8 mouse cellular contexts compared by ENCODE assay signal in the genomic region with DNA sequence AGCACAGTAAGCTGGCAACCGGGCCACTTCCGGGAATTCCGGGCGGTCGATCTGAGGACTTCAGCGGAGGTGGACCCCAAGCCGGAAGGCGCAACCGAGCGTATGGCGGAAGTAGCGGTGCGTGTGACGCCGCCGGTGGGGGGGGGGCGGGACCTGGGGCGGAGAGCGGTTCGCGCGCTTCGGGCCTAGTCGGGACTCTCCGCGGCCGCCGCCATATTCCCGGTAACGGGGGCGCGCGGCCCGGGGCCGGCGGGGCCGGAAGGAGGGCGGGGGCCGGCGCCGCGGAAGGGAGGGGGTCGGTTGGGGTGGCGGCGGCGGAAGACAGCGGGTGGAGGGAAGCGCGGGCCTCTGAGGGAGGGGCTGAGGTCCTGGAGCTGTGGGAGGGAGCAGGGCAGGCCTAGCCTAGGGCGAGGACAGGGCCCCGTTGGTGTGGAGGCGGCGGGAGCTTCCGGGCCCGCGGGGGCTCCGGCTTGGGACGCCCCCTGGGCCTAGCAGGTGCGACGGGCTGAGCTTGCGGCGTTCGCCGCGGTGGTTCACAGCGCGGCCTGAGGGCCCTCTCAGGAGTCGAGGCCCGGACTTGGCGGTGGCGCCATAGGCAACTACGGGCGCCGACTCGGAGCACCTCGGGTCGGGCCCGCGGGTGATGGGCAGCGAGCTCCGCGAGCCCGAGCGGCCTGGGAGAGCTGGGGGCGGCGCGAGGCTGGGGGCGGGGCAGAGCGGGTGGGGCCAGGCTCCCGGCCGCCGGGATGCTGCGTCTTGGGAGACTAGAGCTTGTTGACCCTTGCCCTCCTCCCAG. TPM values are rescaled to one million over a fixed set of nuclear protein-coding genes. Genes with fewer than 3 reads are reported as not detected.
DNase-seq lines count a peak whose midpoint lies in the region; ATAC-seq and TF ChIP-seq lines count a peak whose summit lies in the region.

A gene (plus strand): TSS at position 161 of the 796 bp plus-strand sequence.

- H3K4me1 ChIP-seq in hindbrain, embryonic 10.5 days (replicated peaks) = peaks cover 40% of the 10 kb centered on the region
- peaks cover 8% of the 10 kb centered on the region; the same call in 1 of the 2 replicates for H3K4me1 ChIP-seq in lung, postnatal 0 days (ENCODE audit: insufficient read depth, low read depth, low read length)

- peaks cover 37% of the 10 kb centered on the region for H3K36me3 ChIP-seq in hindbrain, embryonic 10.5 days
- H3K36me3 ChIP-seq in lung, postnatal 0 days (ENCODE audit: insufficient read depth, low read length) = no peaks in the 10 kb centered on the region; the same call in 1 of the 2 replicates

- TF ChIP-seq CTCF in lung, postnatal 0 days (IDR thresholded peaks at IDR 0.05) = no peak

- under 1% methylated on average over 85 of the region's 93 CpGs for WGBS in hindbrain, embryonic 10.5 days
- WGBS in lung, postnatal 0 days = under 1% methylated on average over 49 of the region's 93 CpGs

- H3K9ac ChIP-seq in lung, postnatal 0 days (replicated peaks; ENCODE audit: low read depth) = peak within 1 kb of the TSS; percentile 98

- no peak for TF ChIP-seq EP300 in lung, postnatal 0 days (IDR thresholded peaks at IDR 0.05)

- peak within 1 kb of the TSS; percentile 96 for H3K4me3 ChIP-seq in hindbrain, embryonic 10.5 days
- peak within 1 kb of the TSS; percentile 94 for H3K4me3 ChIP-seq in lung, postnatal 0 days (ENCODE audit: low read depth, low read length)

- H3K27me3 ChIP-seq in hindbrain, embryonic 10.5 days (ENCODE audit: insufficient read depth, poor library complexity, severe bottlenecking) = no peaks in the 10 kb centered on the region
- H3K27me3 ChIP-seq in lung, postnatal 0 days (replicated peaks; ENCODE audit: insufficient read depth, low read length) = no peaks in the 10 kb centered on the region

- peak; percentile 88 for DNase-seq in MN1 (ENCODE audit: low spot score)
- DNase-seq in cerebellum, adult 9-10 months = peak; percentile 89
- peak; percentile 93 for DNase-seq in hindbrain, embryonic 10.5 days (ENCODE audit: low spot score)
- peak; percentile 90 for DNase-seq in layer of hippocampus, adult 9-11 months
- DNase-seq in lung, postnatal 0 days (ENCODE audit: low spot score) = peak; percentile 95
- DNase-seq in ovary, postnatal 14 days (ENCODE audit: low spot score) = peak; percentile 81
- DNase-seq in thymus, postnatal 14 days = peak; percentile 93

- peak within 1 kb of the TSS; percentile 69 for H3K4me2 ChIP-seq in lung, postnatal 0 days (replicated peaks; ENCODE audit: low read depth, low read length)

- H3K27ac ChIP-seq in hindbrain, embryonic 10.5 days = peak within 1 kb of the TSS; percentile 100
- peak within 1 kb of the TSS; percentile 99 for H3K27ac ChIP-seq in lung, postnatal 0 days (ENCODE audit: low read length)

- no peaks in the 10 kb centered on the region for H3K9me3 ChIP-seq in hindbrain, embryonic 10.5 days
- H3K9me3 ChIP-seq in lung, postnatal 0 days (ENCODE audit: low read length) = no peaks in the 10 kb centered on the region

- peak; percentile 94 for ATAC-seq in frontal cortex, adult (ENCODE audit: low TSS enrichment)
- peak; percentile 94 for ATAC-seq in lung, postnatal 0 days

RNA-seq across cellular contexts. Expression of the gene that starts here (rescaled TPM):
- 55.4 and 65.4 TPM in 2 replicates for polyA plus RNA-seq in hindbrain, embryonic 10.5 days (2016; fragmentation: Nextera tagmentation; extraction: Ambion mirVana)
- polyA plus RNA-seq in lung, postnatal 0 days (2015; fragmentation: Nextera tagmentation; extraction: Ambion mirVana) = 19.8 and 20.0 TPM in 2 replicates

Comparison
In these comparisons a context has a peak if more than half of its experiments do, and no peak if none do; other contexts are left out.
1. Peak in every context shown above with its lines: DNase-seq, ATAC-seq, H3K4me3 ChIP-seq and H3K27ac ChIP-seq.